Mouse (Mus musculus) heart, postnatal 0 days (tissue): ENCODE data around the gene Fut2.

ENCODE experiments used
- CTCF ChIP-seq: IDR thresholded peaks from 2 replicates; pipeline ENCODE4 v1.5.1; 2016; ENCODE audit warnings: antibody characterized with exemption, control low read depth, low read depth
- EP300 ChIP-seq: IDR thresholded peaks from 2 replicates; pipeline ENCODE4 v1.6.1; 2016; ENCODE audit warnings: antibody characterized with exemption, low read depth

DNA sequence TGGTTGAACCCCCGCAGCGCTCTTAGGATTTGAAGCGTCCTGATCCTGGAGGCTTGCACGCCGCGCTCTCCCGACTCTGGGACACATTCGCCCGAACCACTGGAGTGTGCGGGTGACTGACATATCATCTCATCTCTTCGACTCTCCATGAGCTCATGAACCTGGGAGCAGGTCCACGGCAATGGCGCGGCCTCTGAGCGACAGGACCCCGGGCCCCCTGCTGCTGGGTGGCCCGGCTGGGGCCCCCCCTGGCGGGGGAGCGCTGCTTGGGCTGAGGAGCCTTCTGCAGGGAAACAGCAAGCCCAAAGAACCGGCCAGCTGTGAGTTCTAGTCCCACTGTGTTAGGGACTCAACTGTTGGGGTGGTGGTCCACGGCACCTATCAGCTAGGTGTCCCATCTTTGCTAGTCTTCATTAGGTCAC lies 39.3 kb upstream of the Fut2 start:
- TF ChIP-seq CTCF = no peak
- no peak for TF ChIP-seq EP300
